Mouse (Mus musculus): ENCODE data around the gene Ube2d1. TPM values are rescaled to one million over a fixed set of nuclear protein-coding genes. Genes with fewer than 3 reads are reported as not detected.
A peak's percentile ranks its signal among the peaks of the same experiment; 100 is the strongest.

The Ube2d1 gene
- total RNA-seq, 4 experiments from 2014 or later: 17.1 to 23.0 (median 21.3) TPM

- DNase-seq: peak; percentile 8
Measured at GRCm38 (mm10) chr10:71284511-71285125, 444 bp downstream of the Ube2d1 start.

GRCm38 (mm10) chr10:71284131-71284510, 941 bp downstream of the Ube2d1 start:
- DNase-seq: no peak

GRCm38 (mm10) chr10:71273008-71273739, 11.9 kb downstream of the Ube2d1 start:
- no peak for DNase-seq

GRCm38 (mm10) chr10:71267973-71268372, 17.1 kb downstream of the Ube2d1 start:
- DNase-seq: no peak

- DNase-seq: no peak
Measured at GRCm38 (mm10) chr10:71267511-71267910, 17.6 kb downstream of the Ube2d1 start.

- no peak for DNase-seq
Measured at GRCm38 (mm10) chr10:71265067-71265466, 20.0 kb downstream of the Ube2d1 start.

GRCm38 (mm10) chr10:71261637-71262036, 23.4 kb downstream of the Ube2d1 start:
- DNase-seq: no peak

GRCm38 (mm10) chr10:71258943-71259342, 26.1 kb downstream of the Ube2d1 start:
- no peak for DNase-seq

- DNase-seq: no peak
Measured at GRCm38 (mm10) chr10:71258516-71258915, 26.5 kb downstream of the Ube2d1 start.

- DNase-seq: no peak
Measured at GRCm38 (mm10) chr10:71253147-71253546, 31.9 kb downstream of the Ube2d1 start.

GRCm38 (mm10) chr10:71252421-71252820, 32.6 kb downstream of the Ube2d1 start:
- no peak for DNase-seq

GRCm38 (mm10) chr10:71251846-71252245, 33.2 kb downstream of the Ube2d1 start:
- DNase-seq: no peak

- no peak for DNase-seq
Measured at GRCm38 (mm10) chr10:71251256-71251655, 33.8 kb downstream of the Ube2d1 start.

- DNase-seq: no peak
Measured at GRCm38 (mm10) chr10:71250472-71250871, 34.6 kb downstream of the Ube2d1 start.

GRCm38 (mm10) chr10:71249086-71249880, 35.8 kb downstream of the Ube2d1 start:
- no peak for DNase-seq

- DNase-seq: no peak
Measured at GRCm38 (mm10) chr10:71246956-71247355, 38.1 kb downstream of the Ube2d1 start.

- no peak for DNase-seq
Measured at GRCm38 (mm10) chr10:71239479-71240120, 45.5 kb downstream of the Ube2d1 start.

GRCm38 (mm10) chr10:71238240-71238554, 46.9 kb downstream of the Ube2d1 start, which contains the start of gene Tfam:
Tfam (minus strand) TSS chr10:71238280.
- DNase-seq: no peak

- DNase-seq: peak; percentile 95
Measured at GRCm38 (mm10) chr10:71237516-71238239, 47.4 kb downstream of the Ube2d1 start.

- no peak for DNase-seq
Measured at GRCm38 (mm10) chr10:71234071-71234470, 51.0 kb downstream of the Ube2d1 start.

GRCm38 (mm10) chr10:71225894-71226293, 59.2 kb downstream of the Ube2d1 start:
- peak; percentile 19 for DNase-seq

- DNase-seq: no peak
Measured at GRCm38 (mm10) chr10:71223101-71223500, 62.0 kb downstream of the Ube2d1 start.

Data from adrenal gland, adult 8-10 months (tissue).